Mouse (Mus musculus) forebrain, embryonic 16.5 days (tissue): Measurements from ENCODE around the gene Gne. TPM values are rescaled to one million over a fixed set of nuclear protein-coding genes. Genes with fewer than 3 reads are reported as not detected.

Experiments
- ATAC-seq: fragments of 200-750 bp; cut with Nextera tagmentation; 2 replicates; pipeline ENCODE4 v1.8.0; 2017; ENCODE audit warnings: mild to moderate bottlenecking, moderate library complexity
- H3K27ac ChIP-seq: fragments of 300-500 bp; sonication (generic); 2 replicates; pipeline ENCODE4 v1.5.1; 2014; ENCODE audit warnings: low read length, control low read depth
- H3K27me3 ChIP-seq: fragments of 300-500 bp; sonication (generic); replicated peaks from 2 replicates; pipeline ENCODE4 v1.6.1; 2014; ENCODE audit warnings: low read length; ENCODE audit not compliant: control insufficient read depth, insufficient read depth
- H3K36me3 ChIP-seq: fragments of 300-500 bp; sonication (generic); 2 replicates; pipeline ENCODE4 v1.6.1; 2014; ENCODE audit not compliant: control insufficient read depth, insufficient read depth
- H3K4me1 ChIP-seq: fragments of 300-500 bp; sonication (generic); replicated peaks from 2 replicates; pipeline ENCODE4 v1.6.1; 2014; ENCODE audit warnings: low read length; ENCODE audit not compliant: control insufficient read depth, insufficient read depth
- H3K4me2 ChIP-seq: fragments of 300-500 bp; sonication (generic); 2 replicates; pipeline ENCODE4 v1.6.1; 2014; ENCODE audit warnings: mild to moderate bottlenecking, low read length, control low read depth
- H3K4me3 ChIP-seq: fragments of 300-500 bp; sonication (generic); replicated peaks from 2 replicates; pipeline ENCODE4 v1.5.1; 2014; ENCODE audit warnings: mild to moderate bottlenecking, low read length, control low read depth
- H3K9ac ChIP-seq: fragments of 300-500 bp; sonication (generic); replicated peaks from 2 replicates; pipeline ENCODE4 v1.6.1; 2014; ENCODE audit warnings: low read depth, low read length, control low read depth
- H3K9me3 ChIP-seq: fragments of 300-500 bp; sonication (generic); 2 replicates; pipeline ENCODE4 v1.6.1; 2016; ENCODE audit warnings: low read length; ENCODE audit not compliant: control insufficient read depth
- WGBS: fragments of 180-500 bp; shearing (Covaris S2); extraction: QIAGEN DNeasy Blood & Tissue Kit; methylation state at CpG from one replicate; pipeline ENCODE4 v1.1.7; 2014; 5-methylcytosine and 5-hydroxymethylcytosine counted together
- polyA plus RNA-seq: library from polyadenylated mRNA; unstranded; fragments of >200 nt; fragmentation: Nextera tagmentation; extraction: Ambion mirVana; gene quantifications from 2 replicates; pipeline ENCODE4 v1.2.1, GENCODE M21; 2015

Gene Gne
- polyA plus RNA-seq, 1 experiment from 2014 or later, result 29.2 TPM

- Histone ChIP-seq H3K9me3 (no peaks in the 10 kb centered on the region), H3K27me3 (no peaks in the 10 kb centered on the region), H3K36me3 (no peaks in the 10 kb centered on the region), H3K27ac (no peak overlapping the region), H3K4me2 (peak overlapping the region; percentile 44), H3K4me3 (peak overlapping the region; percentile 24), H3K4me1 (peaks cover 3% of the 10 kb centered on the region; the same call in 1 of the 2 replicates), H3K9ac (peak overlapping the region; percentile 22; the same call in 1 of the 2 replicates)
- 23% methylated on average over 18 of the region's 18 CpGs for WGBS
- ATAC-seq, result 0 out of 2 replicates have a peak, but pooled peaks have one; percentile 31
Observed at GRCm38 (mm10) chr4:44106297-44106821, 22.4 kb upstream of the Gne start.

GRCm38 (mm10) chr4:44104195-44104917 lies 20.4 kb upstream of the Gne start:
- no peak for ATAC-seq
- Histone ChIP-seq H3K4me3 (no peak overlapping the region), H3K27ac (no peak overlapping the region), H3K4me1 (peaks cover 3% of the 10 kb centered on the region; the same call in 1 of the 2 replicates), H3K36me3 (no peaks in the 10 kb centered on the region), H3K4me2 (no peak overlapping the region), H3K27me3 (no peaks in the 10 kb centered on the region), H3K9me3 (no peaks in the 10 kb centered on the region), H3K9ac (no peak overlapping the region)
- WGBS, result 50% methylated on average over 8 of the region's 8 CpGs

DNA sequence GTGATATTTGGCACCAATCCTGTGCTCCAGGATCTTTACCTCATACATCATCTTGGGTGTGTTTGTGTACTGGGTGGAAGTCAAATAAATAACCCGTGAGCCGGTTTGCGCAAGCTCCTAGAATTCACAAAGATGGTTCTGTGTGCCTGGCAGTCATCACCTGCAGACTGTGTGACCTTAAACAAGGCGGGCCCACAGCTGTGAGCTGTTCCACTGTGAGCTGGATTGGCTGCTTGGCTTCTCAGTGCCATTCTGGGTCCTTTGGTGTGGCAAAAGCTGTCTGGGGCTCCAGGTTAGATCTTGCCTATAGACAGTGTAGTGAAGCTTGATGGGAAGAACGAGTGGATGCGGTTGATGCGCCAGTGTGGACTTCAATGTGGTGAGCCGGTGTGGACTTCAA lies 19.6 kb upstream of the Gne start:
- no peak overlapping the region for H3K9ac ChIP-seq
- H3K4me2 ChIP-seq, result no peak overlapping the region
- WGBS, result 87% methylated on average over 8 of the region's 8 CpGs
- no peaks in the 10 kb centered on the region for H3K27me3 ChIP-seq
- H3K4me1 ChIP-seq, result peaks cover 3% of the 10 kb centered on the region; the same call in 1 of the 2 replicates
- H3K27ac ChIP-seq, result no peak overlapping the region
- ATAC-seq, result no peak
- H3K36me3 ChIP-seq, result no peaks in the 10 kb centered on the region
- H3K4me3 ChIP-seq, result no peak overlapping the region
- no peaks in the 10 kb centered on the region for H3K9me3 ChIP-seq

- WGBS, result 57% methylated on average over 11 of the region's 11 CpGs
- H3K27ac ChIP-seq, result no peak overlapping the region
Observed at GRCm38 (mm10) chr4:44097576-44098335, 13.8 kb upstream of the Gne start.

DNA sequence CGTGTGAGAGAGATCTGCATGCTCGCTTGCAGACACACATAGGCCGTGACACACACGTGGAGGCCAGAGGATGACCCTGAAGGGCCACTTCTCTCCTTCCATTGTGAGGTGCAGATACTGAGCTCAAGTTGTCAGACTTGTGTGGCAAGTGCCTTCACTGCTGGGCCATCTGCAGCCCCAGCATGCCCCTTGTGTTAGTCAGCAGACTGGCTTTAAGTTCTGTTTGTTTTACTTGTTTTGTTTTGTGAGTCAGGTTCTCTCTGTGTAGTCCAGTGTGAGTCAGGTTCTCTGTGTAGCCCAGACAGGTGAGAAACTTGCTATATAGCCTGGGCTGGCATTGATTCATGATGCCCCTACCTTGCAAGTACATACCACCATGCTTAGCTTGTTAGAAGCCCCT lies 10.5 kb upstream of the Gne start:
- Histone ChIP-seq H3K9me3 (no peaks in the 10 kb centered on the region), H3K9ac (no peak overlapping the region), H3K4me3 (no peak overlapping the region), H3K27me3 (no peaks in the 10 kb centered on the region), H3K27ac (no peak overlapping the region), H3K4me2 (no peak overlapping the region), H3K4me1 (no peaks in the 10 kb centered on the region), H3K36me3 (no peaks in the 10 kb centered on the region)
- ATAC-seq, result no peak
- 83% methylated on average over 4 of the region's 4 CpGs for WGBS

More at GRCm38 (mm10) chr4:44097576-44098335, 13.8 kb upstream of the Gne start:
- Histone ChIP-seq H3K9me3 (no peaks in the 10 kb centered on the region), H3K27me3 (no peaks in the 10 kb centered on the region), H3K36me3 (no peaks in the 10 kb centered on the region), H3K4me2 (no peak overlapping the region), H3K9ac (no peak overlapping the region), H3K4me1 (no peaks in the 10 kb centered on the region), H3K4me3 (no peak overlapping the region)
- no peak for ATAC-seq

- H3K36me3 ChIP-seq, result no peaks in the 10 kb centered on the region
- no peak overlapping the region for H3K4me3 ChIP-seq
- H3K27ac ChIP-seq, result no peak overlapping the region
- H3K4me1 ChIP-seq, result no peaks in the 10 kb centered on the region
- H3K9ac ChIP-seq, result no peak overlapping the region
- H3K27me3 ChIP-seq, result no peaks in the 10 kb centered on the region
- no peak overlapping the region for H3K4me2 ChIP-seq
- 92% methylated on average over 11 of the region's 11 CpGs for WGBS
- no peaks in the 10 kb centered on the region for H3K9me3 ChIP-seq
- ATAC-seq, result no peak
Observed at GRCm38 (mm10) chr4:44092359-44092758, 8.4 kb upstream of the Gne start.

DNA sequence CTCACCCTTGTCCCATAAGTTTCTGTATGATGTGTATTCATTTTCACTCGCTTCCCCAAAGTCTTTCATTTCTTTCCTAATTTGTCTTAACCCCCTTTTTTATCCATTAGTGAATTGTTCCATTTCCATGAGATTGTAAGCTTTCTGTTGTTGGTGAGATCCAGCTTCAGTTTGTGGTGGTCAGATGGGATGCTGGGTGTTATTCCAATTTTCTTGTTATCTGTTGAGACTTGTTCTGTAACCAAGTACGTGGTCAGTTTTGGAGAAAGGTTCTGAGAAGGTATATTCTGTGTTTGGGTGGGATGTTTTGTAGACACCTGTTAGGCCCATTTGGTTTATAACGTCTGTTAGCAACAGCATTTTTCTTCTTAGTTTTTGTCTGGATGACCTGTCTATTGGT lies 1.6 kb upstream of the Gne start:
- 98% methylated on average over 3 of the region's 3 CpGs for WGBS
- no peak for ATAC-seq
- no peaks in the 10 kb centered on the region for H3K36me3 ChIP-seq
- no peak overlapping the region for H3K9ac ChIP-seq
- H3K4me3 ChIP-seq, result no peak overlapping the region
- no peaks in the 10 kb centered on the region for H3K27me3 ChIP-seq
- no peaks in the 10 kb centered on the region for H3K9me3 ChIP-seq
- no peak overlapping the region for H3K27ac ChIP-seq
- H3K4me1 ChIP-seq, result no peaks in the 10 kb centered on the region
- no peak overlapping the region for H3K4me2 ChIP-seq

DNA sequence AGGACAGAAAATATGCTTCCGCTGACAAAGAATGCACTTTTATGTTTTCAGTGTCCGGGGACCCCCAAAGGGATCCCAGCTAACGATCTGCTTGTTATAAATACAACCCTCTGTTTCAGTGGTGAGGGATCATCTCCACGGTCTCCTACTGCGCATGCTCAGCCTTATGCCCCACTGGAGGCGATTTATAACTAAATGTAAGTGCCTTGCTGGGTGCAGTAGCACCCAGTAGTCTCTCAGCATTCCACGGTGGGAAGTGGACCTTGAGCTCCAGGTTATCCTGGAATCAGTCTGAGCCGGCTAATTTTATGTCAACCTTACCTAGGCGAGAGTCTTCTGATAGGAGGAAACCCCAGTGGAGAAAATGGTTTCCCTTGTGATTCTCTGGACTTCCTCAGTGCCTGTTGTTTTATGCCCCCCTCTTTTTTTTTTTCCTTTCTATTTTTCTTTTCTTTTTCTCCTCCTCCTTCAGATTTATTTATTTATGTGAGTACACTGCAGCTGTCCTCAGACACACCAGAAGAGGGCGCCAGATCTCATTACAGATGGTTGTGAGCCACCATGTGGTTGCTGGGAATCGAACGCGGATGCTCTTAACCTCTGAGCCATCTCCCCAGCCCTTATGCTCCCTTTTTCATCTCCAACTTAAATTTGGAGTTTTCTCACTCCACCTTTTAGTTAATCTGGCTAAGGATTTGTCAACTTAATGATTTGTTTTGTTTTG lies 787 bp upstream of the Gne start:
- Histone ChIP-seq H3K27me3 (no peaks in the 10 kb centered on the region), H3K9ac (no peak overlapping the region), H3K27ac (no peak overlapping the region), H3K4me2 (no peak overlapping the region), H3K36me3 (no peaks in the 10 kb centered on the region), H3K4me1 (no peaks in the 10 kb centered on the region), H3K4me3 (no peak overlapping the region), H3K9me3 (no peaks in the 10 kb centered on the region)
- no peak for ATAC-seq
- 78% methylated on average over 13 of the region's 13 CpGs for WGBS

DNA sequence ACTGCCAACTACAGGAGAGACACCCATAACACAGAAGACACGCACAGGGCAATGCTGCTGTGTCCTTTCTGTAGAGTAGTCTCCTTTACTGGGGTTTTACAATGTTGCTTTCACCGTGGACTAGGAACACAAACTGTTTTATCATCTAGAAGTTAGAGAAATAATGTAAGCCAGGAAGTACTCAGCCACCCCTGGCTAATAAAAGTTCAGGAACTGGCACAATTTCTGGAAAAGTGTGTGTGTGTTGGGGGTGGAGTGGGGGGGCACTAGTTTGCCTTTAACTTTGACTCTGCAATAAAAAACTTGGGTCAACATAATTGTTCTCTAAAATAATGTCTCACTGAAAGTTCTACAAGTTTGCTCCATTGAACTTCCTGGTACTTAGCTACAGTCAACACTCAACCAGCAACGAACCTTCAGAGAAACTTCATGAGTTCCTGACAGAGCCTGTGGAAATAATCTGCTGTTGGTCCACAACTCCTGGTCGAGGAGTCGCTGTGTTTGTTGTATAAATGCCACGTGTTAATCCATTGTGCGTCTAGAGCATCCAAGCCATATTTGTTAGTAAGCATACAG lies 5.5 kb downstream of the Gne start:
- no peaks in the 10 kb centered on the region for H3K36me3 ChIP-seq
- H3K4me1 ChIP-seq, result no peaks in the 10 kb centered on the region
- H3K27ac ChIP-seq, result no peak overlapping the region
- no peaks in the 10 kb centered on the region for H3K27me3 ChIP-seq
- WGBS, result 84% methylated on average over 7 of the region's 7 CpGs
- no peak overlapping the region for H3K4me2 ChIP-seq
- no peak for ATAC-seq
- no peaks in the 10 kb centered on the region for H3K9me3 ChIP-seq
- no peak overlapping the region for H3K9ac ChIP-seq
- H3K4me3 ChIP-seq, result no peak overlapping the region
